Mouse (Mus musculus) myocyte (in vitro differentiated cells): ENCODE data around the gene Nxpe4.

Experiments used
- CEBPB ChIP-seq: IDR thresholded peaks from 2 replicates; pipeline ENCODE4 v1.6.1; 2011; ENCODE audit warnings: mild to moderate bottlenecking, moderate library complexity; ENCODE audit not compliant: poor library complexity, insufficient read depth, severe bottlenecking
- E2F4 ChIP-seq: IDR thresholded peaks from one replicate; pipeline ENCODE4 v1.6.1; 2011; ENCODE audit warnings: mild to moderate bottlenecking, control low read depth, moderate library complexity; ENCODE audit not compliant: insufficient read depth
- MAX ChIP-seq: IDR thresholded peaks from one replicate; pipeline ENCODE4 v1.6.1; 2011; ENCODE audit warnings: low read depth, mild to moderate bottlenecking, control low read depth
- POLR2A ChIP-seq: IDR thresholded peaks from one replicate; pipeline ENCODE4 v1.6.1; 2011; ENCODE audit warnings: low read depth, mild to moderate bottlenecking, control low read depth, moderate library complexity; ENCODE audit not compliant: insufficient read length
- POLR2AphosphoS2 ChIP-seq: IDR thresholded peaks from one replicate; pipeline ENCODE4 v1.6.1; 2011; ENCODE audit warnings: low read depth, control low read depth; ENCODE audit not compliant: insufficient read length
- SRF ChIP-seq: IDR thresholded peaks from one replicate; pipeline ENCODE4 v1.6.1; 2011; ENCODE audit warnings: low read depth; ENCODE audit not compliant: control insufficient read depth, insufficient read length
- TCF12 ChIP-seq: IDR thresholded peaks from one replicate; pipeline ENCODE4 v1.6.1; 2011; ENCODE audit warnings: mild to moderate bottlenecking, control low read depth; ENCODE audit not compliant: poor library complexity, insufficient read depth, severe bottlenecking
- USF1 ChIP-seq: IDR thresholded peaks from one replicate; pipeline ENCODE4 v1.6.1; 2011; ENCODE audit warnings: low read depth, mild to moderate bottlenecking, control low read depth, moderate library complexity

GRCm38 (mm10) chr9:48267028-48267441 lies 105.2 kb downstream of the Nxpe4 start:
- no peak for TF ChIP-seq USF1
- TF ChIP-seq POLR2A = no peak
- TF ChIP-seq SRF = no peak
- TF ChIP-seq E2F4 = no peak
- TF ChIP-seq CEBPB = no peak
- TF ChIP-seq MAX = no peak
- TF ChIP-seq TCF12 = no peak
- no peak for TF ChIP-seq POLR2AphosphoS2
